Mouse (Mus musculus): Measurements from ENCODE around the gene Mpi. TPM values are rescaled to one million over a fixed set of nuclear protein-coding genes. Genes with fewer than 3 reads are reported as not detected.

The Mpi gene
- polyA plus RNA-seq (2015; fragmentation: Illumina TruSeq; extraction: RNeasy Lipid Tissue Mini Kit (QIAGEN cat#74804); ENCODE audit: insufficient read depth, low replicate concordance): 18.1 TPM

GRCm38 (mm10) chr9:57552139-57552887 lies at the start of gene Mpi:
Gene Mpi, minus strand, starts transcription at chr9:57552763.

GRCm38 (mm10) chr9:57589224-57590126 lies 36.9 kb upstream of the Mpi start, which contains the start of gene Ulk3:
Gene Ulk3, plus strand, starts transcription at chr9:57589452.

GRCm38 (mm10) chr9:57560861-57561710 lies 8.5 kb upstream of the Mpi start, which contains the start of gene Scamp2:
Gene Scamp2, plus strand, starts transcription at chr9:57560943.

GRCm38 (mm10) chr9:57537044-57537727 lies 15.4 kb downstream of the Mpi start, which contains the start of gene Fam219b:
Gene Fam219b, plus strand, starts transcription at chr9:57537528.

GRCm38 (mm10) chr9:57521056-57521911 lies 31.3 kb downstream of the Mpi start, which contains the start of gene Cox5a:
Gene Cox5a, plus strand, starts transcription at chr9:57521274.

GRCm38 (mm10) chr9:57503622-57504380 lies 48.8 kb downstream of the Mpi start, which contains the start of gene Rpp25:
Gene Rpp25, plus strand, starts transcription at chr9:57504026.

Other genes with a start within 250 kb of the Mpi start
- gene Ppcdc, start 112.6 kb downstream of the Mpi start, polyA plus RNA-seq (2015; fragmentation: Illumina TruSeq; extraction: RNeasy Lipid Tissue Mini Kit (QIAGEN cat#74804); ENCODE audit: insufficient read depth, low replicate concordance): 76.6 TPM
- 9.7 TPM for gene Scamp5, start 84.7 kb downstream of the Mpi start, polyA plus RNA-seq (2015; fragmentation: Illumina TruSeq; extraction: RNeasy Lipid Tissue Mini Kit (QIAGEN cat#74804); ENCODE audit: insufficient read depth, low replicate concordance)
- gene Rpp25, start 48.7 kb downstream of the Mpi start, polyA plus RNA-seq (2015; fragmentation: Illumina TruSeq; extraction: RNeasy Lipid Tissue Mini Kit (QIAGEN cat#74804); ENCODE audit: insufficient read depth, low replicate concordance): not detected
- 346 TPM for gene Cox5a, start 31.5 kb downstream of the Mpi start, polyA plus RNA-seq (2015; fragmentation: Illumina TruSeq; extraction: RNeasy Lipid Tissue Mini Kit (QIAGEN cat#74804); ENCODE audit: insufficient read depth, low replicate concordance)
- 22.1 TPM for gene Fam219b, start 15.2 kb downstream of the Mpi start, polyA plus RNA-seq (2015; fragmentation: Illumina TruSeq; extraction: RNeasy Lipid Tissue Mini Kit (QIAGEN cat#74804); ENCODE audit: insufficient read depth, low replicate concordance)
- gene Scamp2, start 8.2 kb upstream of the Mpi start, polyA plus RNA-seq (2015; fragmentation: Illumina TruSeq; extraction: RNeasy Lipid Tissue Mini Kit (QIAGEN cat#74804); ENCODE audit: insufficient read depth, low replicate concordance): 64.8 TPM
- 46.6 TPM for gene Ulk3, start 36.7 kb upstream of the Mpi start, polyA plus RNA-seq (2015; fragmentation: Illumina TruSeq; extraction: RNeasy Lipid Tissue Mini Kit (QIAGEN cat#74804); ENCODE audit: insufficient read depth, low replicate concordance)
- gene Cplx3, start 53.5 kb upstream of the Mpi start, polyA plus RNA-seq (2015; fragmentation: Illumina TruSeq; extraction: RNeasy Lipid Tissue Mini Kit (QIAGEN cat#74804); ENCODE audit: insufficient read depth, low replicate concordance): not detected
- not detected for gene Lman1l, start 68.0 kb upstream of the Mpi start, polyA plus RNA-seq (2015; fragmentation: Illumina TruSeq; extraction: RNeasy Lipid Tissue Mini Kit (QIAGEN cat#74804); ENCODE audit: insufficient read depth, low replicate concordance)
- 262 TPM for gene Csk, start 100.9 kb upstream of the Mpi start, polyA plus RNA-seq (2015; fragmentation: Illumina TruSeq; extraction: RNeasy Lipid Tissue Mini Kit (QIAGEN cat#74804); ENCODE audit: insufficient read depth, low replicate concordance)
- gene Cyp1a2, start 130.9 kb upstream of the Mpi start, polyA plus RNA-seq (2015; fragmentation: Illumina TruSeq; extraction: RNeasy Lipid Tissue Mini Kit (QIAGEN cat#74804); ENCODE audit: insufficient read depth, low replicate concordance): not detected
- gene Cyp1a1, start 135.2 kb upstream of the Mpi start, polyA plus RNA-seq (2015; fragmentation: Illumina TruSeq; extraction: RNeasy Lipid Tissue Mini Kit (QIAGEN cat#74804); ENCODE audit: insufficient read depth, low replicate concordance): 0.30 TPM
- 17.7 TPM for gene Edc3, start 155.8 kb upstream of the Mpi start, polyA plus RNA-seq (2015; fragmentation: Illumina TruSeq; extraction: RNeasy Lipid Tissue Mini Kit (QIAGEN cat#74804); ENCODE audit: insufficient read depth, low replicate concordance)
- gene Clk3, start 213.1 kb upstream of the Mpi start, polyA plus RNA-seq (2015; fragmentation: Illumina TruSeq; extraction: RNeasy Lipid Tissue Mini Kit (QIAGEN cat#74804); ENCODE audit: insufficient read depth, low replicate concordance): 95.7 TPM

All from spleen, adult 10 weeks (tissue).